Mouse (Mus musculus) forebrain, embryonic 13.5 days (tissue): ENCODE measurements around the gene As3mt. TPM values are rescaled to one million over a fixed set of nuclear protein-coding genes. Genes with fewer than 3 reads are reported as not detected.
A peak's percentile ranks its signal among the peaks of the same experiment; 100 is the strongest.
"Not testable (repeated sequence)": the region's sequence is repeated elsewhere in the genome, so short reads cannot be mapped to it uniquely, and the experiment has no call there.

ENCODE experiments used
- ATAC-seq: fragments of 200-750 bp; cut with Nextera tagmentation; 2 replicates; pipeline ENCODE4 v1.8.0; 2017
- H3K27ac ChIP-seq: fragments of 300-500 bp; sonication (generic); 2 replicates; pipeline ENCODE4 v1.5.1; 2015; ENCODE audit warnings: inconsistent platforms, mild to moderate bottlenecking, moderate library complexity
- H3K27me3 ChIP-seq: fragments of 300-500 bp; sonication (generic); 2 replicates; pipeline ENCODE4 v1.6.1; 2015; ENCODE audit warnings: mild to moderate bottlenecking, inconsistent platforms
- H3K36me3 ChIP-seq: fragments of 300-500 bp; sonication (generic); 2 replicates; pipeline ENCODE4 v1.6.1; 2015; ENCODE audit warnings: mild to moderate bottlenecking, inconsistent platforms; ENCODE audit not compliant: poor library complexity, severe bottlenecking
- H3K4me1 ChIP-seq: fragments of 300-500 bp; sonication (generic); 2 replicates; pipeline ENCODE4 v1.6.1; 2015; ENCODE audit warnings: inconsistent platforms
- H3K4me2 ChIP-seq: fragments of 300-500 bp; sonication (generic); 2 replicates; pipeline ENCODE4 v1.6.1; 2015; ENCODE audit warnings: inconsistent platforms, mild to moderate bottlenecking, moderate library complexity
- H3K4me3 ChIP-seq: fragments of 300-500 bp; sonication (generic); 2 replicates; pipeline ENCODE4 v1.5.1; 2015; ENCODE audit warnings: mild to moderate bottlenecking, inconsistent platforms
- H3K9ac ChIP-seq: fragments of 300-500 bp; sonication (generic); 2 replicates; pipeline ENCODE4 v1.6.1; 2015; ENCODE audit warnings: mild to moderate bottlenecking, inconsistent platforms
- H3K9me3 ChIP-seq: fragments of 300-500 bp; sonication (generic); replicated peaks from 2 replicates; pipeline ENCODE4 v1.6.1; 2016; ENCODE audit warnings: inconsistent platforms
- WGBS: fragments of 180-500 bp; shearing (Covaris S2); methylation state at CpG from one replicate; pipeline ENCODE4 v1.1.7; 2015; 5-methylcytosine and 5-hydroxymethylcytosine counted together
- polyA plus RNA-seq: library from polyadenylated mRNA; unstranded; fragments of >200 nt; fragmentation: Nextera tagmentation; extraction: Ambion mirVana; gene quantifications from 2 replicates; pipeline ENCODE4 v1.2.1, GENCODE M21; 2015

As3mt gene
- polyA plus RNA-seq, 1 experiment from 2014 or later = 18.0 TPM

- H3K4me2 ChIP-seq, H3K9ac ChIP-seq, H3K27ac ChIP-seq, H3K4me1 ChIP-seq, H3K27me3 ChIP-seq, H3K36me3 ChIP-seq, H3K4me3 ChIP-seq, H3K9me3 ChIP-seq, ATAC-seq: not testable (repeated sequence)
- WGBS = 94% methylated on average over 5 of the region's 5 CpGs
Measured at GRCm38 (mm10) chr19:46732673-46733072, 25.4 kb downstream of the As3mt start.

GRCm38 (mm10) chr19:46733626-46734025 is 26.4 kb downstream of the As3mt start:
- ATAC-seq = no peak
- H3K27ac ChIP-seq = no peak overlapping the region
- H3K36me3 ChIP-seq = no peaks in the 10 kb centered on the region
- H3K4me3 ChIP-seq = no peak overlapping the region
- H3K4me2 ChIP-seq = no peak overlapping the region
- 89% methylated on average over 7 of the region's 7 CpGs for WGBS
- no peaks in the 10 kb centered on the region for H3K4me1 ChIP-seq
- H3K27me3 ChIP-seq = no peaks in the 10 kb centered on the region
- H3K9ac ChIP-seq = no peak overlapping the region
- H3K9me3 ChIP-seq = no peaks in the 10 kb centered on the region

- H3K27me3 ChIP-seq = no peaks in the 10 kb centered on the region
- no peaks in the 10 kb centered on the region for H3K36me3 ChIP-seq
- 72% methylated on average over 5 of the region's 5 CpGs for WGBS
- no peak for ATAC-seq
- no peaks in the 10 kb centered on the region for H3K4me1 ChIP-seq
- H3K9me3 ChIP-seq = no peaks in the 10 kb centered on the region
- H3K4me2 ChIP-seq = no peak overlapping the region
- no peak overlapping the region for H3K9ac ChIP-seq
- H3K4me3 ChIP-seq = no peak overlapping the region
- no peak overlapping the region for H3K27ac ChIP-seq
Measured at GRCm38 (mm10) chr19:46735241-46735640, 28.0 kb downstream of the As3mt start.

GRCm38 (mm10) chr19:46737106-46737505 is 29.8 kb downstream of the As3mt start:
- ATAC-seq = no peak
- Histone ChIP-seq H3K4me2 (no peak overlapping the region), H3K9me3 (no peaks in the 10 kb centered on the region), H3K4me3 (no peak overlapping the region), H3K27me3 (no peaks in the 10 kb centered on the region), H3K4me1 (no peaks in the 10 kb centered on the region), H3K9ac (no peak overlapping the region), H3K27ac (no peak overlapping the region), H3K36me3 (no peaks in the 10 kb centered on the region)
- WGBS = 83% methylated on average over 7 of the region's 7 CpGs

DNA sequence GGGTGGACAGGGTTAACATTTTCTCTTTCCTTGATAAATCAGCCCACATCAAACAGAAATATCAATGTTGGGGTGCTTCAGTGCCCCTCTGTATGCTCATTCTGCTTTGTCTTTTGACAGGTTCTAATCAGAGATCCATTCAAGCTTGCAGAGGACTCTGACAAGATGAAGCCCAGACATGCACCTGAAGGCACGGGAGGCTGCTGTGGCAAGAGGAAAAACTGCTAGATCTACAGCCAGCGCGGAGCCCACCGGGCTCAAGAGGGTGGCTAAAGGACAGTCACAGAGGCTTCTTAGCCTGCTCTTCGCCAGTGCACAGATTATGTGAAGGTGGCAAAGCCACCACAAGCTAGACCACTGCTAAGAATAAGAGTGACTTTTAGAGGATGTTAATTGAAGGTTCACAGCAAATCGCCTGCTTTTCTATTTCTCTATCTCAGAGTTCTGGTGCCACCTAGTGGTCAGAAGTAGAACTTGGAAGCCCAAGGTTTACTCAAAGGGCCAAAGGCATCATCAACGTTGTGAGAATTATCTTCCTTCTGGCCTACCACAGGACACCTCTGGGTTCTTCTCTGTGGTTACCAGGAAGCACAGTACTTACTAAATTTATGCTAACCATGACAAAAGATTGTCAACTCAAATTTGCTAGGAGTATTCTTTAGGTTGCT is 33.2 kb downstream of the As3mt start:
- H3K4me2 ChIP-seq = no peak overlapping the region
- no peaks in the 10 kb centered on the region for H3K36me3 ChIP-seq
- no peak overlapping the region for H3K4me3 ChIP-seq
- H3K27me3 ChIP-seq = no peaks in the 10 kb centered on the region
- H3K27ac ChIP-seq = no peak overlapping the region
- no peak overlapping the region for H3K9ac ChIP-seq
- 52% methylated on average over 7 of the region's 7 CpGs for WGBS
- peaks cover 4% of the 10 kb centered on the region; the same call in 1 of the 2 replicates for H3K4me1 ChIP-seq
- H3K9me3 ChIP-seq = no peaks in the 10 kb centered on the region
- ATAC-seq = 0 out of 2 replicates have a peak, but pooled peaks have one; percentile 19

- Histone ChIP-seq H3K4me1 (peaks cover 4% of the 10 kb centered on the region; the same call in 1 of the 2 replicates), H3K27me3 (no peaks in the 10 kb centered on the region), H3K27ac (no peak overlapping the region), H3K9me3 (no peaks in the 10 kb centered on the region), H3K4me2 (no peak overlapping the region), H3K36me3 (no peaks in the 10 kb centered on the region), H3K4me3 (no peak overlapping the region), H3K9ac (no peak overlapping the region)
- no peak for ATAC-seq
- 44% methylated on average over 6 of the region's 6 CpGs for WGBS
Measured at GRCm38 (mm10) chr19:46741574-46741973, 34.3 kb downstream of the As3mt start.

GRCm38 (mm10) chr19:46744681-46745080 is 37.4 kb downstream of the As3mt start:
- no peak overlapping the region for H3K27ac ChIP-seq
- H3K4me1 ChIP-seq = peaks cover 4% of the 10 kb centered on the region; the same call in 1 of the 2 replicates
- no peak for ATAC-seq
- no peak overlapping the region for H3K9ac ChIP-seq
- H3K9me3 ChIP-seq = no peaks in the 10 kb centered on the region
- no peaks in the 10 kb centered on the region for H3K36me3 ChIP-seq
- 74% methylated on average over 9 of the region's 9 CpGs for WGBS
- no peaks in the 10 kb centered on the region for H3K27me3 ChIP-seq
- H3K4me3 ChIP-seq = no peak overlapping the region
- no peak overlapping the region for H3K4me2 ChIP-seq

GRCm38 (mm10) chr19:46747799-46748198 is 40.5 kb downstream of the As3mt start:
- no peak overlapping the region for H3K9ac ChIP-seq
- H3K9me3 ChIP-seq = no peaks in the 10 kb centered on the region
- no peaks in the 10 kb centered on the region for H3K36me3 ChIP-seq
- peaks cover 4% of the 10 kb centered on the region; the same call in 1 of the 2 replicates for H3K4me1 ChIP-seq
- 88% methylated on average over 3 of the region's 3 CpGs for WGBS
- no peak overlapping the region for H3K4me3 ChIP-seq
- no peak for ATAC-seq
- H3K27me3 ChIP-seq = no peaks in the 10 kb centered on the region
- no peak overlapping the region for H3K4me2 ChIP-seq
- H3K27ac ChIP-seq = no peak overlapping the region

DNA sequence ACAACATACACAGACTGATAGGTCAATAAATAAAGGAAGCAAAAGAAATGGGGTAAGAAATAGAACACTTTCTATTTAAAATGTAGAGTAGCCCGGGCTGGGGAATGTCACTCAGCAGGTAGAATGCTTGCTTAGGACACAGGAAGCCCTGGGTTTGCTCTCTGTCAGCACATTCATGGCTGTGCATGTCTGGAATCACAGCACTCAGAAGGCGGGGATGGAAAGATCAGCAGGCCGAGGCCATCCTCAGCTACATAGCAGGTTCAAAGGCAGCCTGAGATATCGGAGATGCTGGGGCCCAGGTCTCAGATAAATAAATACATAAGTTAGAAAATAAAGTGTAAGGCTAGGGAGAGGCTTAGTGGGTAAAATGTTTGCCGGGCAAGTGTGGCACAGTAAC is 45.0 kb downstream of the As3mt start:
- Histone ChIP-seq H3K9me3 (no peaks in the 10 kb centered on the region), H3K9ac (no peak overlapping the region), H3K4me1 (no peaks in the 10 kb centered on the region), H3K36me3 (no peaks in the 10 kb centered on the region), H3K4me2 (no peak overlapping the region), H3K27me3 (peaks cover 4% of the 10 kb centered on the region), H3K27ac (no peak overlapping the region), H3K4me3 (no peak overlapping the region)
- 92% methylated on average over 5 of the region's 5 CpGs for WGBS
- ATAC-seq = no peak

DNA sequence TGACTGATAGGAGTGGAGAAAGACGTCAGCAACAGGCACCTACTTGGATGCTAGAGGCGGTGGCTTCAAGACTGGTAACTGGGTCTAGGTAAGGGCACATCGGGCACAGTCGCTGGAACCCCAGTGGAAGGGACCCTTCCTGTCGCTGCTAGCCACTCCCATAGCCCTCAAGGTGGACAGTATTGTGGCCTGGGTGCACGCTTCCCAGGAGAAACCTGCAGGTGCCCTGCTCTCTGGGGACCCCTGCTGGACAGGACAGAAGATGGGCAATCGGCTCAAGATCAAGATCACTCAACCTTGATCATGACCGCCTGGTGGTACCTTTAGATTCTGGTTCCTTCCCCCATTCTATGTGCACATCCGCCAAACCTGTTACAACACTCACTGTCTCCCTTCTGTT is 47.8 kb downstream of the As3mt start:
- Histone ChIP-seq H3K27ac (no peak overlapping the region), H3K9me3 (no peaks in the 10 kb centered on the region), H3K4me2 (no peak overlapping the region), H3K9ac (no peak overlapping the region), H3K36me3 (no peaks in the 10 kb centered on the region), H3K27me3 (peaks cover 20% of the 10 kb centered on the region), H3K4me3 (no peak overlapping the region), H3K4me1 (no peaks in the 10 kb centered on the region)
- no peak for ATAC-seq
- WGBS = 49% methylated on average over 9 of the region's 9 CpGs

- no peak for ATAC-seq
- H3K4me1 ChIP-seq = no peaks in the 10 kb centered on the region
- no peak overlapping the region for H3K4me3 ChIP-seq
- 92% methylated on average over 4 of the region's 4 CpGs for WGBS
- H3K27me3 ChIP-seq = peaks cover 20% of the 10 kb centered on the region
- H3K27ac ChIP-seq = no peak overlapping the region
- no peak overlapping the region for H3K4me2 ChIP-seq
- no peaks in the 10 kb centered on the region for H3K9me3 ChIP-seq
- H3K9ac ChIP-seq = no peak overlapping the region
- no peaks in the 10 kb centered on the region for H3K36me3 ChIP-seq
Measured at GRCm38 (mm10) chr19:46756221-46756620, 49.0 kb downstream of the As3mt start.

DNA sequence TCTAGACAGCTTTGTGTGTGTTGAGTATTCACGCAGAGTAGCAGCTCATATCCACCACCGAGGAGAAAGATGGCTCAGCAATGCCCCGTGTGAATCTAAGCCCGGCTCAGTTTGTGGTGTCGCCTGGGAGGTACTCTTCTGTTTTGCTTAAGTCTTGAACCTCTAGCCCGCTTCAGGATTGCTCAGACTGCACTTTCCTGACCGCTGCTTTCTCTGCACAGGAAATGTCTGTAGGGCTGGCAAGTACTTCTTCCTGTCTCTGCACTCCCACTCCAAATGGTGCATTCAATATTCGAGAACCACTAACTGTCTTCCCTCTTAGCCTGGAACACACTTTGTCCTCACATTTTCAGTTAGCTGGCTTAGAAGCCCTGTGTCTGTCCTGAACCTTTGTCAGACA is 51.8 kb downstream of the As3mt start:
- peaks cover 21% of the 10 kb centered on the region for H3K4me1 ChIP-seq
- no peak overlapping the region for H3K4me2 ChIP-seq
- no peak overlapping the region for H3K9ac ChIP-seq
- H3K9me3 ChIP-seq = no peaks in the 10 kb centered on the region
- no peak for ATAC-seq
- H3K36me3 ChIP-seq = no peaks in the 10 kb centered on the region
- peaks cover 35% of the 10 kb centered on the region for H3K27me3 ChIP-seq
- WGBS = 71% methylated on average over 8 of the region's 8 CpGs
- H3K4me3 ChIP-seq = no peak overlapping the region
- H3K27ac ChIP-seq = no peak overlapping the region

- H3K4me1 ChIP-seq = peaks cover 29% of the 10 kb centered on the region
- not testable (repeated sequence) for H3K4me2 ChIP-seq, H3K9ac ChIP-seq, H3K9me3 ChIP-seq, H3K27ac ChIP-seq, H3K36me3 ChIP-seq, H3K4me3 ChIP-seq, ATAC-seq
- peaks cover 43% of the 10 kb centered on the region for H3K27me3 ChIP-seq
- WGBS = 87% methylated on average over 10 of the region's 10 CpGs
Measured at GRCm38 (mm10) chr19:46759909-46760308, 52.7 kb downstream of the As3mt start.
